Mouse (Mus musculus): ENCODE data around the gene Slc11a1. TPM values are rescaled to one million over a fixed set of nuclear protein-coding genes. Genes with fewer than 3 reads are reported as not detected.

Slc11a1 gene
- polyA plus RNA-seq, 1 experiment from 2014 or later = 2.2 TPM

- WGBS = 0% methylated on average over 2 of the region's 2 CpGs
- H3K4me3 ChIP-seq = no peak within 1 kb of the TSS
- ATAC-seq (ENCODE audit: low FRiP score) = peak; percentile 58
- no peaks in the 10 kb centered on the region for H3K36me3 ChIP-seq
- no peaks in the 10 kb centered on the region for H3K9me3 ChIP-seq (replicated peaks)
- no peak within 1 kb of the TSS; the same call in 1 of the 2 replicates for H3K4me2 ChIP-seq (replicated peaks)
- no peak within 1 kb of the TSS for H3K9ac ChIP-seq
- no peaks in the 10 kb centered on the region for H3K4me1 ChIP-seq
- H3K27me3 ChIP-seq = no peaks in the 10 kb centered on the region
- H3K27ac ChIP-seq = no peak within 1 kb of the TSS
Observed at GRCm38 (mm10) chr1:74361812-74362211, 13.2 kb upstream of the Slc11a1 start, which contains the start of gene Catip. Catip (plus strand) TSS chr1:74362108.

DNA sequence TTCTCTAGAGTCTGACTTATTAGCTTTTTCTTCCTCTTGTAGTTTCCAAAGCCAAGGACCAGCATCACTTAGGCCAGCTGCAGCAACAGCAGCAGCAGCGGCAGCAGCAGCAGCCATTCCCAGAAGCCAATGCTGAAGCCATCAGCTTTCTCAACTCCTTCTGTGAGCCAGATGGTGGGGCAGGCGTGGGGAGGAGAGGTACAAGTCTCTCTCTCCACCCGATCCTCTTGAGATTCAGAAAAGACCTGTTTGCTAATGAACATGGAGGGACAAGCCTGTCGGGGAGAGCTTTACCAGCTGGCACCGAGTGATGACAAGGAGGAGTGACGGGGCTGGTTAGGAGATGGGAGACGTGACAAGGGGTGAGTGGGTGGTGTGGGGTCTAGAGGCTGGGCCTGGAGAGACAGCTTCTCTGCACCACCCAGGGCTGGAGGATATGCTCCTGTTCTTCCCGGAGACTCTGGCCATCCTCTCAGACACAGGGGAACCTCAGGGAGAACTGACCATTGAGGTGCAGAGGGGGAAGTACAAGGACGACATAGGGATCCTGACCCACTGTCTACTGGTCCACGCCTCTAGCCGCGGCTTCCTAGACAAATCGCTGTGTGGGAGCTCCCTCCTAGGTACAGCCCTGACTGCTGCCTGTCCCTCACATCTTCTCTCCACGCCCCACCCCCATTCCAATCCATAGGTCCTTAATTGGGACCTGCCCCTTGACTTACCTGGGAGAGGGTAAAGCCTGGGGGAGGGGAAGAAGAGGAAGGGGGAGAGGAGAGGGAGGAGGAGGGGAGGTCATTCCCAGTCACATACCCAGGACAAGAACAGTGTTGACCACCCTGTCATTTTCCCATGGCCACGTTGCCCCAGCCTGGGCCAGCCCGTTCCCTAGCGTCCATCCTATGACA lies 12.4 kb upstream of the Slc11a1 start:
- ATAC-seq (ENCODE audit: low FRiP score) = peak; percentile 54; the same call in 1 of the 2 replicates
- 64% methylated on average over 17 of the region's 17 CpGs for WGBS

GRCm38 (mm10) chr1:74363437-74363836 lies 11.6 kb upstream of the Slc11a1 start:
- 78% methylated on average over 5 of the region's 5 CpGs for WGBS
- Histone ChIP-seq H3K4me3 (no peak overlapping the region), H3K9me3 (replicated peaks) (no peaks in the 10 kb centered on the region), H3K27ac (no peak overlapping the region), H3K4me1 (peaks cover 6% of the 10 kb centered on the region; the same call in 1 of the 2 replicates), H3K9ac (no peak overlapping the region), H3K36me3 (no peaks in the 10 kb centered on the region), H3K4me2 (replicated peaks) (no peak overlapping the region), H3K27me3 (peaks cover 4% of the 10 kb centered on the region; the same call in 1 of the 2 replicates)
- ATAC-seq (ENCODE audit: low FRiP score) = no peak

More for the DNA sequence above, 12.4 kb upstream of the Slc11a1 start:
- Histone ChIP-seq H3K4me1 (no peaks in the 10 kb centered on the region), H3K9ac (no peak overlapping the region), H3K4me2 (replicated peaks) (no peak overlapping the region; the same call in 1 of the 2 replicates), H3K9me3 (replicated peaks) (no peaks in the 10 kb centered on the region), H3K27me3 (peaks cover 3% of the 10 kb centered on the region; the same call in 1 of the 2 replicates), H3K27ac (no peak overlapping the region), H3K4me3 (no peak overlapping the region), H3K36me3 (no peaks in the 10 kb centered on the region)

- H3K27ac ChIP-seq = no peak overlapping the region
- no peak for ATAC-seq (ENCODE audit: low FRiP score)
- no peaks in the 10 kb centered on the region for H3K36me3 ChIP-seq
- no peak overlapping the region for H3K4me3 ChIP-seq
- peaks cover 4% of the 10 kb centered on the region; the same call in 1 of the 2 replicates for H3K27me3 ChIP-seq
- WGBS = 83% methylated on average over 8 of the region's 8 CpGs
- peaks cover 7% of the 10 kb centered on the region; the same call in 1 of the 2 replicates for H3K4me1 ChIP-seq
- H3K9me3 ChIP-seq (replicated peaks) = no peaks in the 10 kb centered on the region
- no peak overlapping the region for H3K9ac ChIP-seq
- no peak overlapping the region for H3K4me2 ChIP-seq (replicated peaks)
Observed at GRCm38 (mm10) chr1:74364270-74364669, 10.7 kb upstream of the Slc11a1 start.

GRCm38 (mm10) chr1:74367886-74368645 lies 6.9 kb upstream of the Slc11a1 start:
- Histone ChIP-seq H3K4me1 (peaks cover 7% of the 10 kb centered on the region; the same call in 1 of the 2 replicates), H3K36me3 (no peaks in the 10 kb centered on the region), H3K27ac (no peak overlapping the region), H3K27me3 (peaks cover 4% of the 10 kb centered on the region; the same call in 1 of the 2 replicates), H3K9me3 (replicated peaks) (no peaks in the 10 kb centered on the region), H3K9ac (peak overlapping the region; percentile 40; the same call in 1 of the 2 replicates), H3K4me2 (replicated peaks) (peak overlapping the region; percentile 57), H3K4me3 (peak overlapping the region; percentile 26)
- 18% methylated on average over 34 of the region's 34 CpGs for WGBS
- ATAC-seq (ENCODE audit: low FRiP score) = peak; percentile 81; the same call in 1 of the 2 replicates

DNA sequence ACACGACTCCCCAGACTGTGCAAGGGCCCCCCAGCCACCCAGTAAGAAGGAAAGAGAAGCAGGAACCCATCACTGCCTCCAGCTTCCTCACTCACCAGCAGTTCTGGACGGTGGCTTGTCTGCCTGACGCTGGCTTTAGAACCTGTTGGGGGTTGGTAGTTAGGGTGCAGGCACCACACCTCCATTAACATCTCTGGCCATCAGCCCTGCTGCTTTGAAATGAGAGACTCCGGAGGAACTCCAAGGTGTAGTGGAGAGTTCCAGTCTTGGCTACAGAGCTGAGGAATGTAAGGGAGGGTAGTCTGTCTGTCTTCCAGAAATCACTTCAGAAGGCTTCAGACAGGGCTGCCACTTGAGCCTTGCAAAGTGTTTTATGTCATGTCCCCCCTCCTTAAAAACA lies 5.0 kb upstream of the Slc11a1 start:
- Histone ChIP-seq H3K4me3 (no peak overlapping the region), H3K4me1 (peaks cover 7% of the 10 kb centered on the region; the same call in 1 of the 2 replicates), H3K27me3 (peaks cover 4% of the 10 kb centered on the region; the same call in 1 of the 2 replicates), H3K36me3 (no peaks in the 10 kb centered on the region), H3K9me3 (replicated peaks) (no peaks in the 10 kb centered on the region), H3K27ac (no peak overlapping the region), H3K9ac (no peak overlapping the region), H3K4me2 (replicated peaks) (no peak overlapping the region)
- no peak for ATAC-seq (ENCODE audit: low FRiP score)
- WGBS = 50% methylated on average over 4 of the region's 4 CpGs

- 76% methylated on average over 4 of the region's 4 CpGs for WGBS
- Histone ChIP-seq H3K36me3 (no peaks in the 10 kb centered on the region), H3K9me3 (replicated peaks) (no peaks in the 10 kb centered on the region), H3K27ac (no peak overlapping the region), H3K4me1 (peaks cover 8% of the 10 kb centered on the region; the same call in 1 of the 2 replicates), H3K4me3 (no peak overlapping the region), H3K4me2 (replicated peaks) (no peak overlapping the region), H3K27me3 (no peaks in the 10 kb centered on the region), H3K9ac (no peak overlapping the region)
- ATAC-seq (ENCODE audit: low FRiP score) = no peak
Observed at GRCm38 (mm10) chr1:74373372-74373771, 1.6 kb upstream of the Slc11a1 start.

- ATAC-seq (ENCODE audit: low FRiP score) = no peak
- Histone ChIP-seq H3K27me3 (no peaks in the 10 kb centered on the region), H3K4me1 (peaks cover 7% of the 10 kb centered on the region; the same call in 1 of the 2 replicates), H3K27ac (no peak overlapping the region), H3K4me2 (replicated peaks) (no peak overlapping the region), H3K36me3 (no peaks in the 10 kb centered on the region), H3K4me3 (no peak overlapping the region), H3K9ac (no peak overlapping the region), H3K9me3 (replicated peaks) (no peaks in the 10 kb centered on the region)
- WGBS = 76% methylated on average over 10 of the region's 10 CpGs
Observed at GRCm38 (mm10) chr1:74375561-74375960, 566 bp downstream of the Slc11a1 start.

DNA sequence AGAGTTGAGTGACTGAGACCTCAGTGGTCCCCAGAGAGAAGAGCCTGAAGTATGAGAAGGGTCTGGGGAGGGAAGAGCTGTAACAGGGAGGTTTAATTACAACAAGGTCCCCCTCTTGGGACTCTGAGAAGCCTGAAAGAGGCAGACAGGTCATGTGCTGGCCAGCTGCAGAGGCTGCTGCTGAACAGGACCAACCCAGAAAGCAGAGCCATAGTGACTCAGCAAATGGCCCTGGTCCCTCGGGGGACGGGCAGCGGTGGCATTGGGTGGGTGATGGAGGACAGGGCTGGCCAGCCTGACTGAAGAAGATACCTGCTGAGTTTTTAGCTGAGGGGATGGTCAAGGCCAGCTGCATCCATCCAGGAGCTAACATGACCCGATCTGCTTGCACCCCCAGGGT lies 1.4 kb downstream of the Slc11a1 start:
- no peak for ATAC-seq (ENCODE audit: low FRiP score)
- Histone ChIP-seq H3K27me3 (no peaks in the 10 kb centered on the region), H3K4me1 (peaks cover 7% of the 10 kb centered on the region; the same call in 1 of the 2 replicates), H3K4me3 (no peak overlapping the region), H3K36me3 (no peaks in the 10 kb centered on the region), H3K9me3 (replicated peaks) (no peaks in the 10 kb centered on the region), H3K27ac (no peak overlapping the region), H3K9ac (no peak overlapping the region), H3K4me2 (replicated peaks) (no peak overlapping the region)
- 76% methylated on average over 4 of the region's 4 CpGs for WGBS

DNA sequence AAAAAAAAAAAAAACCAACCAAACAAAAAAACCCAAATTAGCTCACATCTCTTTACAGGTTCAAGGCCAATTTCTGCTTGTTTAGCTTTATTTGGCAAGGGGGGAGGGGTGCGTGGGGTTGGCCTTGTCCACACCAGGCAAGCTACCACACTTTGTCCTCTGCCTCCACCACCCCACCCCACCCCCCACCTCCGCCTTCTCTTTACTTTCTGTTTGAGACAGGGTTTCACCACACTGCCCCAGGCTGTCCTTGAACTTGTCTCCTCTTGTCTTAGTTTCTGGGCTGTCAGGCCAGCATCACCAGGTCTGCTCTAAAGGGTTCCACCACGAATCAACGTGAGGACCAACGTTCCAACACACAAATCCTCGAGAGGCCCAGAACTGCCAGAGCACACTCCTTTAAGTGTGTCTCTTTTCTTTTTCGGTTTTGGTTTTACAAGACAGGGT lies 4.1 kb downstream of the Slc11a1 start:
- Histone ChIP-seq H3K4me2 (replicated peaks) (no peak overlapping the region), H3K9me3 (replicated peaks) (no peaks in the 10 kb centered on the region), H3K9ac (no peak overlapping the region), H3K36me3 (no peaks in the 10 kb centered on the region), H3K4me3 (no peak overlapping the region), H3K27ac (no peak overlapping the region), H3K27me3 (no peaks in the 10 kb centered on the region), H3K4me1 (peaks cover 7% of the 10 kb centered on the region; the same call in 1 of the 2 replicates)
- 88% methylated on average over 7 of the region's 7 CpGs for WGBS
- ATAC-seq (ENCODE audit: low FRiP score) = no peak

DNA sequence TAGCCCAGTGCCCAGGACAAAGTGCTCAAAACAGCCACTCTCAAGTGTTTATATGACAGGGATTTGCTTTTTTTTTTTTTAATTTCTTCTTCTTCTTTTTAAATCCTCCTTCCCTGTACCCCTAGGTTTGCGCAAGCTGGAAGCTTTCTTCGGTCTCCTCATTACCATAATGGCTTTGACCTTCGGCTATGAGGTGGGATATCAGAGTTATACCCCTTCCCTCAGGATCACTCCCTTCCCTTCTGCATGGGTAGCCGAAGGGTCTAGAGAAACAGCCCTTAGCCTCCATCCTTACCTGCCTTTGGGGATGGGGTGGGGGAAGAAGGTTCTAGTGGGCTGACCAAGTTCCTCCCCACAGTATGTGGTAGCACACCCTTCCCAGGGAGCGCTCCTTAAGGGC lies 5.5 kb downstream of the Slc11a1 start:
- Histone ChIP-seq H3K4me3 (no peak overlapping the region), H3K27ac (no peak overlapping the region), H3K36me3 (no peaks in the 10 kb centered on the region), H3K4me2 (replicated peaks) (no peak overlapping the region), H3K27me3 (no peaks in the 10 kb centered on the region), H3K4me1 (peaks cover 7% of the 10 kb centered on the region; the same call in 1 of the 2 replicates), H3K9ac (no peak overlapping the region), H3K9me3 (replicated peaks) (no peaks in the 10 kb centered on the region)
- 85% methylated on average over 5 of the region's 5 CpGs for WGBS
- ATAC-seq (ENCODE audit: low FRiP score) = no peak

DNA sequence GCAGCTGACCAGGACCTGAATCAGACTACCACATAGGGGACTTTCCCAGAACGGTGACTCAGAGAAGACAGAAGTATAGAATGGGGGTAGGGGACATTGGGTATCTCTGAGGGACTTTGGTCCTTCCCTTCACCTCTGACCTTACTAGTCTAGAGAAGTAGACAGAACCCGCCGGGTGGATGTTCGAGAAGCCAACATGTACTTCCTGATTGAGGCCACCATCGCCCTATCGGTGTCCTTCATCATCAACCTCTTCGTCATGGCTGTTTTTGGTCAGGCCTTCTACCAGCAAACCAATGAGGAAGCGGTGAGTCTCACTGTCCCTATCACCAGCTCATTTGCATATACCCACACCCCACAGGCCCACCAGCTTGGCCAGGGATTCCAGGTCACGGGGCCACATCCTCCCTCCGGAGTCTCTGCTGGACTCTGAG lies 6.6 kb downstream of the Slc11a1 start:
- Histone ChIP-seq H3K9me3 (replicated peaks) (no peaks in the 10 kb centered on the region), H3K27me3 (no peaks in the 10 kb centered on the region), H3K4me1 (peaks cover 2% of the 10 kb centered on the region; the same call in 1 of the 2 replicates), H3K27ac (no peak overlapping the region), H3K9ac (no peak overlapping the region), H3K36me3 (no peaks in the 10 kb centered on the region), H3K4me2 (replicated peaks) (no peak overlapping the region), H3K4me3 (no peak overlapping the region)
- ATAC-seq (ENCODE audit: low FRiP score) = no peak
- WGBS = 93% methylated on average over 10 of the region's 10 CpGs

All from hindbrain, embryonic 12.5 days (tissue).